Mouse (Mus musculus) kidney, adult 8-10 months (tissue): ENCODE data around the gene Gfer.
A peak's percentile ranks its signal among the peaks of the same experiment; 100 is the strongest.

Source experiments
- DNase-seq, 2 experiments: peaks; one replicate each; pipeline ENCODE4 v3.0.0; 2022

Gfer gene

GRCm38 (mm10) chr17:24647493-24647892 lies 48.5 kb downstream of the Gfer start:
- no peak for DNase-seq

GRCm38 (mm10) chr17:24646381-24646780 lies 49.6 kb downstream of the Gfer start:
- DNase-seq: no peak

- peak in 1 of 2 experiments; percentile 65 for DNase-seq
Observed at GRCm38 (mm10) chr17:24645916-24646315, 50.0 kb downstream of the Gfer start.

DNA sequence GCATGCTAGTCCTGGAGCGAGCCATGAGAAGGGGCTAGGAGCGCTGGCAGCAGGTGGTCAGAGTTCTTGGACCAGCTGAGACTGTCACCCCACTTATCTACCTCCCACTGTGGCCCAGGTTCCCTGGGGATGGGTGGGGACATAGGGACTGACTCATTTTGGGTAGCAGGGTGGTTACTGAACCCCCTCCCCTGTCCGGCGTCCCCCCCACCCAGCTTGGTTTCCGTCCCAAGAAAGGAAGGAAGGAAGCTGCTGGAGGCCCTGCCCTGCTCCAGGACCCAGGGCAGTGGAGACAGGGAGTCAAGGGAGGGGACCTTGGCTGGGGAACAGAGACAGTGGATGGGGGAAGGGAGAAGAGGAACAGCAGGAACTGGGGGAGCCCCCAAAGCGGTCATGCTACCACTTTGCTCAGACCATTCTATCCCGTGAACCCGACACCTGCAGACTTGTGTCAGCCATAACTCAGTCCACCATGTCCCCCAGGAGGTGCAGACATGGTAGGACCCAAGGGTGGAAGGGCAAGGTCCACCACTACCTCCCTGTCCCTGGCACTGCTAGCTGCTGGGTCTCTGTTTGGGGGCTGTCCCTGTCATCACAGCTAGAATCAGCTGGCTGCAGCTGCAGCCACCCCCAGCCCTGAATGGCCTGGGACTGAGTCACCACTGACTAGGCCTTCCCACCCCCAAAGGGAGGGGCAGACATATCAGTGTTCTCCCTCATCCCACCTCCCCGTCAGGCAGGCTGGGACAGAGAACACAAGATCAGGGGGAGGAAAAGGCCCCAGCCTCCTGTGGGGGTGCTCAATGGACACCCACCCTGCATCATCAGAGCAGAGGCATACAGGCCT lies 50.9 kb downstream of the Gfer start:
- DNase-seq: peak; percentile 50 to 63

DNA sequence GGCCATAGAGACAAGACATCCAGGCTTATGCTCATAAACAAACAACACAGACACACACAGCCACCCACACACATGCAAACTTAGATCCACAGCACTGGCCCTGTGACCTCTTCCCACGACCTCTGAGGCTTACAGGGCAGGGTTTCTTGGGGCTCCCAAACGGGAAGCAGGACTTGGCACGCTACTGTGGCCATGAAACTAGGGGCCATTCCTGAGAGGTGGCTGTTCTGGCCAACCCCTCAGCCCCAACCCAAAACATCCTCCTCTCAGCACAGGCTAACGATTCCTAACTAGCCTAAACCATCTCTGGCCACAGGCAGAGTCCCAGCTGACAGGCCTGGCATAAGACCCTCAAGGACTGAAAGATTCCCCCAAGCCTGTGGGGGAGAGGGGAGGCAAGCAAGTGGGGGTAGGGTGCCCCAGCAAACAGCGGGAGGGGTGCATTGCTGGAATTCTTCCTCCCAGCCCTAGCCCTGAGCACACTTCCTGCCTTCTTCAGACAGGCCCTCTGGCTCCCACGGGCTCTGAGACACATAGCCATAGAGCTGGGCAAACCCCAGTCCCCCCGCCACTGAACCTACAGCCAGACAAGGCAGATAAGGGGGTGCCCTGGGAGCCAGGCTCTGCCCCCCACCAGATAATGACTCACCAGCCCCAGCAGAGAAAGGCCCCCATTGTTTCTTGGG lies 51.8 kb downstream of the Gfer start:
- DNase-seq: no peak
